Mouse (Mus musculus): ENCODE measurements at regions not wholly inside any gene's neighbourhood (a gene's known extent, or its start where the extent isn't known, plus 50 kb on each side); places are given as distances from the start of the nearest gene placed in this dataset.

GRCm38 (mm10) chr1:119226996-119227395 is 173.6 kb upstream of the Gli2 start:
- H3K27ac ChIP-seq (ENCODE audit: low read depth, low read length) = no peak overlapping the region
- WGBS = 85% methylated on average over 2 of the region's 2 CpGs
- H3K9ac ChIP-seq (replicated peaks; ENCODE audit: low read depth, low read length) = no peak overlapping the region
- no peaks in the 10 kb centered on the region for H3K36me3 ChIP-seq (ENCODE audit: control insufficient read depth, insufficient read depth, low read length)
- no peak overlapping the region for H3K4me3 ChIP-seq (ENCODE audit: low read depth, low read length)
- no peak for ATAC-seq (ENCODE audit: low read depth)
- no peaks in the 10 kb centered on the region for H3K9me3 ChIP-seq (ENCODE audit: control insufficient read depth, low read length)
- H3K4me1 ChIP-seq (ENCODE audit: control insufficient read depth, insufficient read depth, low read length) = no peaks in the 10 kb centered on the region
- H3K4me2 ChIP-seq (ENCODE audit: low read depth, low read length) = no peak overlapping the region
- H3K27me3 ChIP-seq (ENCODE audit: control insufficient read depth, insufficient read depth, low read length) = no peaks in the 10 kb centered on the region

- WGBS = 85% methylated on average over 8 of the region's 8 CpGs
- ATAC-seq (ENCODE audit: low read depth) = no peak
Observed at GRCm38 (mm10) chr1:119223876-119224275, 170.5 kb upstream of the Gli2 start.

GRCm38 (mm10) chr1:119221901-119222300 is 168.5 kb upstream of the Gli2 start:
- ATAC-seq (ENCODE audit: low read depth) = no peak
- Histone ChIP-seq H3K4me3 (ENCODE audit: low read depth, low read length) (no peak overlapping the region), H3K4me1 (ENCODE audit: control insufficient read depth, insufficient read depth, low read length) (no peaks in the 10 kb centered on the region), H3K9me3 (ENCODE audit: control insufficient read depth, low read length) (no peaks in the 10 kb centered on the region), H3K9ac (replicated peaks; ENCODE audit: low read depth, low read length) (no peak overlapping the region), H3K27me3 (ENCODE audit: control insufficient read depth, insufficient read depth, low read length) (no peaks in the 10 kb centered on the region), H3K36me3 (ENCODE audit: control insufficient read depth, insufficient read depth, low read length) (no peaks in the 10 kb centered on the region), H3K27ac (ENCODE audit: low read depth, low read length) (no peak overlapping the region), H3K4me2 (ENCODE audit: low read depth, low read length) (no peak overlapping the region)
- WGBS = 91% methylated on average over 6 of the region's 6 CpGs

More at GRCm38 (mm10) chr1:119223876-119224275, 170.5 kb upstream of the Gli2 start:
- Histone ChIP-seq H3K9ac (replicated peaks; ENCODE audit: low read depth, low read length) (no peak overlapping the region), H3K36me3 (ENCODE audit: control insufficient read depth, insufficient read depth, low read length) (no peaks in the 10 kb centered on the region), H3K27me3 (ENCODE audit: control insufficient read depth, insufficient read depth, low read length) (no peaks in the 10 kb centered on the region), H3K27ac (ENCODE audit: low read depth, low read length) (no peak overlapping the region), H3K4me2 (ENCODE audit: low read depth, low read length) (no peak overlapping the region), H3K9me3 (ENCODE audit: control insufficient read depth, low read length) (no peaks in the 10 kb centered on the region), H3K4me1 (ENCODE audit: control insufficient read depth, insufficient read depth, low read length) (no peaks in the 10 kb centered on the region), H3K4me3 (ENCODE audit: low read depth, low read length) (no peak overlapping the region)

- Histone ChIP-seq H3K9ac (replicated peaks; ENCODE audit: low read depth, low read length) (no peak overlapping the region), H3K4me2 (ENCODE audit: low read depth, low read length) (no peak overlapping the region), H3K36me3 (ENCODE audit: control insufficient read depth, insufficient read depth, low read length) (no peaks in the 10 kb centered on the region), H3K4me3 (ENCODE audit: low read depth, low read length) (no peak overlapping the region), H3K4me1 (ENCODE audit: control insufficient read depth, insufficient read depth, low read length) (no peaks in the 10 kb centered on the region), H3K27ac (ENCODE audit: low read depth, low read length) (no peak overlapping the region), H3K9me3 (ENCODE audit: control insufficient read depth, low read length) (no peaks in the 10 kb centered on the region), H3K27me3 (ENCODE audit: control insufficient read depth, insufficient read depth, low read length) (no peaks in the 10 kb centered on the region)
- WGBS = 85% methylated on average over 7 of the region's 7 CpGs
- no peak for ATAC-seq (ENCODE audit: low read depth)
Observed at GRCm38 (mm10) chr1:119221012-119221411, 167.6 kb upstream of the Gli2 start.

GRCm38 (mm10) chr1:119219817-119220216 is 166.4 kb upstream of the Gli2 start:
- 81% methylated on average over 10 of the region's 10 CpGs for WGBS
- Histone ChIP-seq H3K4me2 (ENCODE audit: low read depth, low read length) (no peak overlapping the region), H3K9ac (replicated peaks; ENCODE audit: low read depth, low read length) (no peak overlapping the region), H3K27ac (ENCODE audit: low read depth, low read length) (no peak overlapping the region), H3K4me3 (ENCODE audit: low read depth, low read length) (no peak overlapping the region), H3K27me3 (ENCODE audit: control insufficient read depth, insufficient read depth, low read length) (no peaks in the 10 kb centered on the region), H3K9me3 (ENCODE audit: control insufficient read depth, low read length) (no peaks in the 10 kb centered on the region), H3K36me3 (ENCODE audit: control insufficient read depth, insufficient read depth, low read length) (no peaks in the 10 kb centered on the region), H3K4me1 (ENCODE audit: control insufficient read depth, insufficient read depth, low read length) (no peaks in the 10 kb centered on the region)
- ATAC-seq (ENCODE audit: low read depth) = no peak

- WGBS = 69% methylated on average over 4 of the region's 4 CpGs
- H3K4me1 ChIP-seq (ENCODE audit: control insufficient read depth, insufficient read depth, low read length) = no peaks in the 10 kb centered on the region
- no peak overlapping the region for H3K9ac ChIP-seq (replicated peaks; ENCODE audit: low read depth, low read length)
- H3K9me3 ChIP-seq (ENCODE audit: control insufficient read depth, low read length) = no peaks in the 10 kb centered on the region
- no peak overlapping the region for H3K4me2 ChIP-seq (ENCODE audit: low read depth, low read length)
- no peak overlapping the region for H3K27ac ChIP-seq (ENCODE audit: low read depth, low read length)
- no peak for ATAC-seq (ENCODE audit: low read depth)
- H3K36me3 ChIP-seq (ENCODE audit: control insufficient read depth, insufficient read depth, low read length) = no peaks in the 10 kb centered on the region
- H3K4me3 ChIP-seq (ENCODE audit: low read depth, low read length) = no peak overlapping the region
- no peaks in the 10 kb centered on the region for H3K27me3 ChIP-seq (ENCODE audit: control insufficient read depth, insufficient read depth, low read length)
Observed at GRCm38 (mm10) chr1:119217387-119217786, 164.0 kb upstream of the Gli2 start.

GRCm38 (mm10) chr1:119209607-119210007 is 156.2 kb upstream of the Gli2 start:
- no peak for ATAC-seq (ENCODE audit: low read depth)
- H3K27me3 ChIP-seq (ENCODE audit: control insufficient read depth, insufficient read depth, low read length) = no peaks in the 10 kb centered on the region
- no peak overlapping the region for H3K27ac ChIP-seq (ENCODE audit: low read depth, low read length)
- H3K4me2 ChIP-seq (ENCODE audit: low read depth, low read length) = no peak overlapping the region
- H3K36me3 ChIP-seq (ENCODE audit: control insufficient read depth, insufficient read depth, low read length) = no peaks in the 10 kb centered on the region
- no peaks in the 10 kb centered on the region for H3K4me1 ChIP-seq (ENCODE audit: control insufficient read depth, insufficient read depth, low read length)
- no peaks in the 10 kb centered on the region for H3K9me3 ChIP-seq (ENCODE audit: control insufficient read depth, low read length)
- no peak overlapping the region for H3K4me3 ChIP-seq (ENCODE audit: low read depth, low read length)
- WGBS = 54% methylated on average over 7 of the region's 7 CpGs
- H3K9ac ChIP-seq (replicated peaks; ENCODE audit: low read depth, low read length) = no peak overlapping the region

- H3K9ac ChIP-seq (replicated peaks; ENCODE audit: low read depth, low read length) = no peak overlapping the region
- no peak overlapping the region for H3K27ac ChIP-seq (ENCODE audit: low read depth, low read length)
- no peaks in the 10 kb centered on the region for H3K9me3 ChIP-seq (ENCODE audit: control insufficient read depth, low read length)
- H3K4me3 ChIP-seq (ENCODE audit: low read depth, low read length) = no peak overlapping the region
- no peak for ATAC-seq (ENCODE audit: low read depth)
- no peaks in the 10 kb centered on the region for H3K36me3 ChIP-seq (ENCODE audit: control insufficient read depth, insufficient read depth, low read length)
- H3K4me1 ChIP-seq (ENCODE audit: control insufficient read depth, insufficient read depth, low read length) = no peaks in the 10 kb centered on the region
- 75% methylated on average over 6 of the region's 6 CpGs for WGBS
- no peak overlapping the region for H3K4me2 ChIP-seq (ENCODE audit: low read depth, low read length)
- H3K27me3 ChIP-seq (ENCODE audit: control insufficient read depth, insufficient read depth, low read length) = no peaks in the 10 kb centered on the region
Observed at GRCm38 (mm10) chr1:119202456-119202855, 149.0 kb upstream of the Gli2 start.

GRCm38 (mm10) chr1:119197415-119197700 is 143.9 kb upstream of the Gli2 start:
- ATAC-seq (ENCODE audit: low read depth) = peak; percentile 63; the same call in 1 of the 2 replicates
- H3K4me1 ChIP-seq (ENCODE audit: control insufficient read depth, insufficient read depth, low read length) = 0 out of 2 replicates have a peak, but pooled peaks cover 3% of the 10 kb centered on the region
- no peak overlapping the region for H3K4me2 ChIP-seq (ENCODE audit: low read depth, low read length)

More at GRCm38 (mm10) chr1:119197415-119197700, 143.9 kb upstream of the Gli2 start:
- no peaks in the 10 kb centered on the region for H3K27me3 ChIP-seq (ENCODE audit: control insufficient read depth, insufficient read depth, low read length)
- 38% methylated on average over 7 of the region's 7 CpGs for WGBS
- no peak overlapping the region for H3K9ac ChIP-seq (replicated peaks; ENCODE audit: low read depth, low read length)
- H3K27ac ChIP-seq (ENCODE audit: low read depth, low read length) = no peak overlapping the region
- H3K36me3 ChIP-seq (ENCODE audit: control insufficient read depth, insufficient read depth, low read length) = no peaks in the 10 kb centered on the region
- H3K4me3 ChIP-seq (ENCODE audit: low read depth, low read length) = no peak overlapping the region
- no peaks in the 10 kb centered on the region for H3K9me3 ChIP-seq (ENCODE audit: control insufficient read depth, low read length)
